Mouse (Mus musculus) MEL (cell line): ENCODE measurements around the gene T2. TPM values are rescaled to one million over a fixed set of nuclear protein-coding genes. Genes with fewer than 3 reads are reported as not detected.
A peak's percentile ranks its signal among the peaks of the same experiment; 100 is the strongest.

Experiments used
- DNase-seq: peaks from one replicate; pipeline ENCODE4 v3.0.0; 2011; ENCODE audit warnings: low read depth, low spot score
- H3K27ac ChIP-seq: 2 replicates; pipeline ENCODE4 v1.5.1; 2012; ENCODE audit warnings: low read depth, mild to moderate bottlenecking, control low read depth, low read length, moderate library complexity; ENCODE audit not compliant: control insufficient read depth
- H3K27me3 ChIP-seq, 2 experiments: fragments of 150-350 bp in 1 of 2; sonication (generic) in 1 of 2; 2 replicates each; pipeline ENCODE4 v1.6.1; 2012; ENCODE audit warnings: low read length in 2 of 2, mild to moderate bottlenecking in 2 of 2, improper control_type of control experiment in 1 of 2, moderate library complexity in 1 of 2; ENCODE audit not compliant: insufficient read depth in 2 of 2, control insufficient read depth in 1 of 2
- H3K36me3 ChIP-seq, 2 experiments: 2 replicates each; pipeline ENCODE4 v1.6.1; 2012 to 2014; ENCODE audit warnings: low read length in 2 of 2, improper control_type of control experiment in 1 of 2, inconsistent platforms in 1 of 2, mild to moderate bottlenecking in 1 of 2; ENCODE audit not compliant: insufficient read depth in 2 of 2, control insufficient read depth in 1 of 2
- H3K4me1 ChIP-seq, 2 experiments: fragments of 150-350 bp in 1 of 2; sonication (generic) in 1 of 2; 2 replicates each; pipeline ENCODE4 v1.6.1; 2012; ENCODE audit warnings: low read length in 2 of 2, improper control_type of control experiment in 1 of 2, mild to moderate bottlenecking in 1 of 2; ENCODE audit not compliant: insufficient read depth in 2 of 2, control insufficient read depth in 1 of 2
- H3K4me3 ChIP-seq, 2 experiments: fragments of 150-350 bp in 1 of 2; sonication (generic) in 1 of 2; 2 replicates each; pipeline ENCODE4 v1.5.1; 2012; ENCODE audit warnings: low read depth in 2 of 2, low read length in 2 of 2, mild to moderate bottlenecking in 2 of 2, moderate library complexity in 2 of 2, control low read depth in 1 of 2, improper control_type of control experiment in 1 of 2; ENCODE audit not compliant: control insufficient read depth in 1 of 2, insufficient read depth in 1 of 2
- H3K79me2 ChIP-seq: 2 replicates; pipeline ENCODE4 v1.6.1; 2012; ENCODE audit warnings: mild to moderate bottlenecking, low read length, moderate library complexity; ENCODE audit not compliant: control insufficient read depth, poor library complexity, insufficient read depth
- H3K9ac ChIP-seq: 2 replicates; pipeline ENCODE4 v1.6.1; 2012; ENCODE audit warnings: low read depth, mild to moderate bottlenecking, control low read depth, low read length, moderate library complexity; ENCODE audit not compliant: control insufficient read depth, poor library complexity, severe bottlenecking
- H3K9me3 ChIP-seq: fragments of 150-350 bp; sonication (generic); replicated peaks from 2 replicates; pipeline ENCODE4 v1.6.1; 2012; ENCODE audit warnings: mild to moderate bottlenecking, low read length, improper control_type of control experiment, moderate library complexity; ENCODE audit not compliant: insufficient read depth
- BHLHE40 ChIP-seq: IDR thresholded peaks from 2 replicates; pipeline ENCODE4 v1.6.1; 2012; ENCODE audit warnings: low read depth, mild to moderate bottlenecking, inconsistent platforms, low read length, improper control_type of control experiment, borderline replicate concordance
- CHD1 ChIP-seq: IDR thresholded peaks from 2 replicates; pipeline ENCODE4 v1.6.1; 2012; ENCODE audit warnings: low read depth, mild to moderate bottlenecking, inconsistent platforms, low read length, improper control_type of control experiment
- CHD2 ChIP-seq: IDR thresholded peaks from 2 replicates; pipeline ENCODE4 v1.6.1; 2011; ENCODE audit warnings: low read length, improper control_type of control experiment
- ELF1 ChIP-seq: IDR thresholded peaks from 2 replicates; pipeline ENCODE4 v1.6.1; 2014; ENCODE audit warnings: low read depth, mild to moderate bottlenecking, inconsistent platforms, low read length, improper control_type of control experiment, moderate library complexity
- EP300 ChIP-seq, 2 experiments: IDR thresholded peaks; 2 replicates each; pipeline ENCODE4 v1.6.1; 2011; ENCODE audit warnings: improper control_type of control experiment in 2 of 2, low read length in 2 of 2, low read depth in 1 of 2, mild to moderate bottlenecking in 1 of 2
- ETS1 ChIP-seq: IDR thresholded peaks from 2 replicates; pipeline ENCODE4 v1.6.1; 2012; ENCODE audit warnings: low read depth, mild to moderate bottlenecking, inconsistent platforms, low read length, improper control_type of control experiment, moderate library complexity
- GABPA ChIP-seq: IDR thresholded peaks from 2 replicates; pipeline ENCODE4 v1.6.1; 2012; ENCODE audit warnings: low read depth, mild to moderate bottlenecking, inconsistent platforms, low read length, improper control_type of control experiment, moderate library complexity
- GATA1 ChIP-seq: IDR thresholded peaks from 2 replicates; pipeline ENCODE4 v1.6.1; 2011; ENCODE audit warnings: low read depth, low read length, improper control_type of control experiment
- HCFC1 ChIP-seq: IDR thresholded peaks from 2 replicates; pipeline ENCODE4 v1.6.1; 2012; ENCODE audit warnings: low read depth, mild to moderate bottlenecking, inconsistent platforms, low read length, improper control_type of control experiment, moderate library complexity
- MAFK ChIP-seq: IDR thresholded peaks from 2 replicates; pipeline ENCODE4 v1.6.1; 2011; ENCODE audit warnings: low read depth, mild to moderate bottlenecking, low read length, improper control_type of control experiment, borderline replicate concordance
- MAX ChIP-seq: IDR thresholded peaks from 2 replicates; pipeline ENCODE4 v1.6.1; 2011; ENCODE audit warnings: low read length, improper control_type of control experiment
- MAZ ChIP-seq: IDR thresholded peaks from 2 replicates; pipeline ENCODE4 v1.6.1; 2012; ENCODE audit warnings: low read depth, mild to moderate bottlenecking, inconsistent platforms, low read length, improper control_type of control experiment
- MXI1 ChIP-seq: IDR thresholded peaks from 2 replicates; pipeline ENCODE4 v1.6.1; 2011; ENCODE audit warnings: mild to moderate bottlenecking, low read depth, low read length, improper control_type of control experiment
- MYB ChIP-seq: IDR thresholded peaks from 2 replicates; pipeline ENCODE4 v1.6.1; 2011; ENCODE audit warnings: mild to moderate bottlenecking, low read depth, low read length, improper control_type of control experiment
- NELFE ChIP-seq: IDR thresholded peaks from 2 replicates; pipeline ENCODE4 v1.6.1; 2011; ENCODE audit warnings: low read depth, low read length, improper control_type of control experiment
- NRF1 ChIP-seq: IDR thresholded peaks from 2 replicates; pipeline ENCODE4 v1.6.1; 2014; ENCODE audit warnings: low read depth, mild to moderate bottlenecking, inconsistent platforms, low read length, improper control_type of control experiment, moderate library complexity; ENCODE audit not compliant: poor library complexity, insufficient read depth, severe bottlenecking
- POLR2A ChIP-seq, 2 experiments: IDR thresholded peaks; 2 replicates each; pipeline ENCODE4 v1.6.1; 2011 to 2012; ENCODE audit warnings: low read length in 2 of 2, mild to moderate bottlenecking in 2 of 2, control low read depth in 1 of 2, improper control_type of control experiment in 1 of 2, low read depth in 1 of 2, moderate library complexity in 1 of 2; ENCODE audit not compliant: control insufficient read depth in 1 of 2, insufficient read depth in 1 of 2, poor library complexity in 1 of 2
- POLR2AphosphoS2 ChIP-seq: IDR thresholded peaks from 2 replicates; pipeline ENCODE4 v1.6.1; 2011; ENCODE audit warnings: low read length, improper control_type of control experiment
- POLR2AphosphoS5 ChIP-seq: IDR thresholded peaks from 2 replicates; pipeline ENCODE4 v1.6.1; 2012; ENCODE audit warnings: low read depth, borderline replicate concordance, mild to moderate bottlenecking, inconsistent platforms, low read length, moderate library complexity, mixed read lengths
- RAD21 ChIP-seq: IDR thresholded peaks from 2 replicates; pipeline ENCODE4 v1.6.1; 2011; ENCODE audit warnings: mild to moderate bottlenecking, low read depth, low read length, improper control_type of control experiment
- RCOR1 ChIP-seq: IDR thresholded peaks from 2 replicates; pipeline ENCODE4 v1.6.1; 2012; ENCODE audit warnings: low read depth, mild to moderate bottlenecking, inconsistent platforms, low read length, improper control_type of control experiment
- SMC3 ChIP-seq: IDR thresholded peaks from 2 replicates; pipeline ENCODE4 v1.6.1; 2011; ENCODE audit warnings: low read depth, low read length, improper control_type of control experiment
- TBP ChIP-seq: IDR thresholded peaks from 2 replicates; pipeline ENCODE4 v1.8.0; 2011; ENCODE audit warnings: low read depth, low read length, improper control_type of control experiment
- TCF12 ChIP-seq: IDR thresholded peaks from 2 replicates; pipeline ENCODE4 v1.6.1; 2014; ENCODE audit warnings: low read depth, mild to moderate bottlenecking, inconsistent platforms, low read length, improper control_type of control experiment, moderate library complexity
- UBTF ChIP-seq: IDR thresholded peaks from 2 replicates; pipeline ENCODE4 v1.6.1; 2012; ENCODE audit warnings: low read depth, mild to moderate bottlenecking, inconsistent platforms, low read length, improper control_type of control experiment, moderate library complexity, borderline replicate concordance; ENCODE audit not compliant: insufficient read depth
- USF2 ChIP-seq, 2 experiments: IDR thresholded peaks; 2 replicates each; pipeline ENCODE4 v1.6.1; 2011 to 2012; ENCODE audit warnings: improper control_type of control experiment in 2 of 2, low read length in 2 of 2, borderline replicate concordance in 1 of 2, inconsistent platforms in 1 of 2, low read depth in 1 of 2, mild to moderate bottlenecking in 1 of 2; ENCODE audit not compliant: insufficient read depth in 1 of 2
- ZC3H11A ChIP-seq: IDR thresholded peaks from 2 replicates; pipeline ENCODE4 v1.6.1; 2012; ENCODE audit warnings: low read depth, mild to moderate bottlenecking, inconsistent platforms, low read length, improper control_type of control experiment
- ZKSCAN1 ChIP-seq: IDR thresholded peaks from 2 replicates; pipeline ENCODE4 v1.6.1; 2012; ENCODE audit warnings: low read depth, mild to moderate bottlenecking, inconsistent platforms, low read length, improper control_type of control experiment, moderate library complexity
- ZMIZ1 ChIP-seq: IDR thresholded peaks from 2 replicates; pipeline ENCODE4 v1.6.1; 2012; ENCODE audit warnings: low read depth, mild to moderate bottlenecking, inconsistent platforms, low read length, improper control_type of control experiment, moderate library complexity
- ZNF384 ChIP-seq: IDR thresholded peaks from 2 replicates; pipeline ENCODE4 v1.6.1; 2012; ENCODE audit warnings: low read depth, mild to moderate bottlenecking, inconsistent platforms, low read length, improper control_type of control experiment
- polyA plus RNA-seq, 2 experiments: library from polyadenylated mRNA; stranded (reverse) in 1 of 2; unstranded in 1 of 2; fragments of >175 nt in 1 of 2; fragments of >200 nt in 1 of 2; gene quantifications; 2 replicates each; pipeline versions ENCODE4 v1.2.1 to v1.2.4; 2012; ENCODE audit warnings: low replicate concordance in 2 of 2, low read depth in 1 of 2; ENCODE audit not compliant: insufficient read length in 2 of 2, insufficient read depth in 1 of 2, missing spikeins in 1 of 2
- total RNA-seq: library from RNA; depleted of rRNA; stranded (reverse); fragments of 300-350 nt; gene quantifications from 2 replicates; pipeline ENCODE4 v1.2.3, GENCODE M21; 2012; rRNA removed

T2 gene
- total RNA-seq (not detected in 2 replicates), polyA plus RNA-seq (under 1 TPM in 1 of 2 experiments, not detected in 1; 0.15 TPM)

DNA sequence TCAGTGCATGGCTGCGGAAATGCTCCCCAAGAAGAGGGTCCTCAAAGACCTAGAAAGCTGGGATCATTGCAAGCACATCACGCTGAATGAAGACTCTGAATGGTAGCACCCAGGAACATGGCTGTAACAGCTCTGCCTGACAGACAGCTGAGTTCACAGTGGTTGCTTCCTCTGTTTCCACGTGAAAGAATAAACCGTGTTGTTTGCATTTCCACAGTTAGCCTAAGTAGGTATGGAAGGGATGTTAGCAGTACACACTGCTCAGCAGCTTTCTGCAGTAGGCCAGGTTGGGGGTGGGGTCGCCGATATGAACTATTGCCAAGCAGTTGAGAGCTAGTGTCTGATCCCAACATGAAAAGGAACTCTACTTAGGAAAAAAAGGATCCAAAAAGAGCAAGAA lies at the start of gene T2:
Gene T2, plus strand, starts transcription at position 301 of the 400 bp plus-strand sequence.
- H3K4me1 ChIP-seq = no peaks in the 10 kb centered on the region
- no peak within 1 kb of the TSS for H3K4me3 ChIP-seq
- H3K79me2 ChIP-seq = no peaks in the 10 kb centered on the region
- DNase-seq = no peak
- no peak within 1 kb of the TSS for H3K27ac ChIP-seq
- TF ChIP-seq BHLHE40 (no peak), POLR2AphosphoS5 (no peak), ETS1 (no peak), MAZ (no peak), ZKSCAN1 (no peak), SMC3 (no peak), TBP (no peak), POLR2AphosphoS2 (no peak), UBTF (no peak), MYB (no peak), POLR2A (IDR thresholded peaks at IDR 0.05; ENCODE audit: control insufficient read depth in 1 of 2, insufficient read depth in 1 of 2, low read depth in 1 of 2, low read length in 2 of 2, poor library complexity in 1 of 2) (no peak), ELF1 (no peak), USF2 (IDR thresholded peaks at IDR 0.05; ENCODE audit: borderline replicate concordance in 1 of 2, insufficient read depth in 1 of 2, low read depth in 1 of 2, low read length in 2 of 2) (no peak), ZNF384 (no peak), RCOR1 (no peak), MAX (no peak), CHD2 (no peak), GATA1 (no peak), ZC3H11A (no peak)
- peaks cover 0 to 12% of the 10 kb centered on the region in 2 experiments; a peak in 3 of 4 replicates for H3K27me3 ChIP-seq
- H3K9me3 ChIP-seq = no peaks in the 10 kb centered on the region
- H3K9ac ChIP-seq = no peak within 1 kb of the TSS
- H3K36me3 ChIP-seq = no peaks in the 10 kb centered on the region

GRCm38 (mm10) chr17:8310838-8311614 lies 44.8 kb upstream of the T2 start, which contains the start of gene Sft2d1:
Gene Sft2d1 (plus strand): TSS chr17:8311102.
- H3K27me3 ChIP-seq = no peaks in the 10 kb centered on the region
- H3K27ac ChIP-seq = peak within 1 kb of the TSS; percentile 64
- H3K9me3 ChIP-seq = no peaks in the 10 kb centered on the region
- peak within 1 kb of the TSS; percentile 82 to 94 for H3K4me3 ChIP-seq
- H3K36me3 ChIP-seq = no peaks in the 10 kb centered on the region; a peak in 1 of 4 replicates
- peaks cover 44% of the 10 kb centered on the region for H3K79me2 ChIP-seq
- peak; percentile 95 for DNase-seq
- peak within 1 kb of the TSS; percentile 86 for H3K9ac ChIP-seq
- H3K4me1 ChIP-seq = peaks cover 3 to 8% of the 10 kb centered on the region in 2 experiments
- no peak for TF ChIP-seq RAD21
- no peak for TF ChIP-seq GABPA
- no peak for TF ChIP-seq CHD1
- 0 out of 2 replicates have a peak, but pooled peaks have one; percentile 63 for TF ChIP-seq UBTF
- TF ChIP-seq NELFE = peak; percentile 64
- TF ChIP-seq MXI1 = peak; percentile 90
- TF ChIP-seq MAFK = no peak
- peak; percentile 34; the same call in 1 of the 2 replicates for TF ChIP-seq GATA1
- TF ChIP-seq POLR2AphosphoS2 = peak; percentile 70; the same call in 1 of the 2 replicates
- TF ChIP-seq HCFC1 = peak; percentile 88
- no peak for TF ChIP-seq EP300 (IDR thresholded peaks at IDR 0.05; ENCODE audit: low read depth in 1 of 2, low read length in 2 of 2)
- TF ChIP-seq ZMIZ1 = 0 out of 2 replicates have a peak, but pooled peaks have one; percentile 28
- TF ChIP-seq ELF1 = peak; percentile 94
- peak; percentile 59 for TF ChIP-seq TCF12
- peak; percentile 78 for TF ChIP-seq NRF1
